8 mouse cellular contexts compared by ENCODE assay signal in genomic region chr12:100520077-100520793, GRCm38 (mm10). TPM values are rescaled to one million over a fixed set of nuclear protein-coding genes. Genes with fewer than 3 reads are reported as not detected.
DNase-seq lines count a peak whose midpoint lies in the region; ATAC-seq lines count a peak whose summit lies in the region.

No protein-coding gene starts in this region.

- H3K9me3 ChIP-seq in limb, embryonic 15.5 days: no peaks in the 10 kb centered on the region
- H3K9me3 ChIP-seq in midbrain, embryonic 15.5 days: no peaks in the 10 kb centered on the region
- no peaks in the 10 kb centered on the region for H3K9me3 ChIP-seq in stomach, embryonic 14.5 days (ENCODE audit: control insufficient read depth, low read depth, low read length)

- 1% methylated on average over 70 of the region's 76 CpGs for WGBS in limb, embryonic 15.5 days
- WGBS in midbrain, embryonic 15.5 days: 1% methylated on average over 71 of the region's 76 CpGs
- WGBS in stomach, embryonic 14.5 days: 0% methylated on average over 64 of the region's 76 CpGs

- intact Hi-C loops in gastrocnemius, postnatal 36 days (cut with DNase I): no loop called here

- peak; percentile 46 for ATAC-seq in inflammation-experienced regulatory T-cells, adult 6 months
- 0 out of 2 replicates have a peak, but pooled peaks have one; percentile 45 for ATAC-seq in limb, embryonic 15.5 days (ENCODE audit: insufficient number of reproducible peaks, low FRiP score, low TSS enrichment, low read depth)
- peak; percentile 70 for ATAC-seq in midbrain, embryonic 15.5 days (replicated peaks)
- ATAC-seq in stomach, embryonic 14.5 days (ENCODE audit: insufficient number of reproducible peaks, insufficient read depth, low FRiP score, low read depth): peak; percentile 28; the same call in 1 of the 2 replicates

- H3K9ac ChIP-seq in limb, embryonic 15.5 days: peak overlapping the region; percentile 97
- peak overlapping the region; percentile 99 for H3K9ac ChIP-seq in midbrain, embryonic 15.5 days
- H3K9ac ChIP-seq in stomach, embryonic 14.5 days (replicated peaks; ENCODE audit: low read depth, low read length): peak overlapping the region; percentile 92

- peak overlapping the region; percentile 81 for H3K4me2 ChIP-seq in limb, embryonic 15.5 days
- H3K4me2 ChIP-seq in midbrain, embryonic 15.5 days: peak overlapping the region; percentile 86
- peak overlapping the region; percentile 82 for H3K4me2 ChIP-seq in stomach, embryonic 14.5 days (replicated peaks; ENCODE audit: low read depth, low read length)

- peaks cover 24% of the 10 kb centered on the region for H3K4me1 ChIP-seq in limb, embryonic 15.5 days
- peaks cover 26% of the 10 kb centered on the region for H3K4me1 ChIP-seq in midbrain, embryonic 15.5 days
- peaks cover 16% of the 10 kb centered on the region for H3K4me1 ChIP-seq in stomach, embryonic 14.5 days (ENCODE audit: control insufficient read depth, insufficient read depth, low read length)

- peak overlapping the region; percentile 79 for H3K27ac ChIP-seq in limb, embryonic 15.5 days
- H3K27ac ChIP-seq in midbrain, embryonic 15.5 days: peak overlapping the region; percentile 88
- peak overlapping the region; percentile 66; the same call in 1 of the 2 replicates for H3K27ac ChIP-seq in stomach, embryonic 14.5 days (ENCODE audit: low read length)

- peak overlapping the region; percentile 89 for H3K4me3 ChIP-seq in limb, embryonic 15.5 days
- H3K4me3 ChIP-seq in midbrain, embryonic 15.5 days: peak overlapping the region; percentile 97
- peak overlapping the region; percentile 66 for H3K4me3 ChIP-seq in stomach, embryonic 14.5 days (ENCODE audit: low read depth, low read length)

- H3K36me3 ChIP-seq in limb, embryonic 15.5 days: peaks cover 3% of the 10 kb centered on the region; the same call in 1 of the 2 replicates
- H3K36me3 ChIP-seq in midbrain, embryonic 15.5 days (replicated peaks): no peaks in the 10 kb centered on the region; the same call in 1 of the 2 replicates
- no peaks in the 10 kb centered on the region for H3K36me3 ChIP-seq in stomach, embryonic 14.5 days (ENCODE audit: control insufficient read depth, insufficient read depth, low read length)

- H3K27me3 ChIP-seq in limb, embryonic 15.5 days: no peaks in the 10 kb centered on the region
- H3K27me3 ChIP-seq in midbrain, embryonic 15.5 days (replicated peaks): no peaks in the 10 kb centered on the region
- no peaks in the 10 kb centered on the region for H3K27me3 ChIP-seq in stomach, embryonic 14.5 days (ENCODE audit: control insufficient read depth, insufficient read depth, low read length)

- DNase-seq in layer of hippocampus, adult 11-12 months (ENCODE audit: low spot score): peak; percentile 51
- no peak for DNase-seq in layer of hippocampus, adult 9-11 months
- peak; percentile 73 to 76 for DNase-seq in cerebellum, postnatal 14 days
- peak; percentile 45 to 61 for DNase-seq in gastrocnemius, postnatal 36 days

RNA-seq across cellular contexts. Expression of gene Ttc7b, which starts 0.4 kb away (rescaled TPM):
- total RNA-seq in gastrocnemius, postnatal 36 days (2021): 100 to 1,000 TPM; 138 to 139 TPM
- polyA plus RNA-seq in inflammation-experienced regulatory T-cells, adult 6 months (2017; shearing (Covaris generic)): 1 to 10 TPM; 3.7 to 4.3 (median 3.7) TPM
- 5.0 and 6.0 TPM in 2 replicates for polyA plus RNA-seq in limb, embryonic 15.5 days (2015; fragmentation: Nextera tagmentation; extraction: Ambion mirVana)
- polyA plus RNA-seq in midbrain, embryonic 15.5 days (2015; fragmentation: Nextera tagmentation; extraction: Ambion mirVana): 9.0 and 9.7 TPM in 2 replicates
- polyA plus RNA-seq in stomach, embryonic 14.5 days (2014; fragmentation: Nextera tagmentation; extraction: Ambion mirVana): 6.4 and 6.7 TPM in 2 replicates
